Mouse (Mus musculus): Measurements from ENCODE around the gene Cox7a2l.
A peak's percentile ranks its signal among the peaks of the same experiment; 100 is the strongest.

Cox7a2l gene

GRCm38 (mm10) chr17:83526091-83526561, 9.0 kb upstream of the Cox7a2l start:
- DNase-seq, result no peak

GRCm38 (mm10) chr17:83525596-83525995, 8.5 kb upstream of the Cox7a2l start:
- no peak for DNase-seq

GRCm38 (mm10) chr17:83524753-83525152, 7.6 kb upstream of the Cox7a2l start:
- no peak for DNase-seq

- DNase-seq, result peak; percentile 56
These were observed 5.7 kb upstream of the Cox7a2l start for GRCm38 (mm10) chr17:83522590-83523379.

GRCm38 (mm10) chr17:83521881-83522280, 4.8 kb upstream of the Cox7a2l start:
- DNase-seq, result no peak

- DNase-seq, result peak; percentile 94
These were observed 2.9 kb downstream of the Cox7a2l start for GRCm38 (mm10) chr17:83514213-83514701.

- no peak for DNase-seq
These were observed 3.4 kb downstream of the Cox7a2l start for GRCm38 (mm10) chr17:83513655-83514212.

- DNase-seq, result no peak
These were observed 5.0 kb downstream of the Cox7a2l start for GRCm38 (mm10) chr17:83512130-83512529.

- no peak for DNase-seq
These were observed 13.4 kb downstream of the Cox7a2l start for GRCm38 (mm10) chr17:83503693-83504092.

GRCm38 (mm10) chr17:83499692-83500091, 17.4 kb downstream of the Cox7a2l start:
- DNase-seq, result no peak

- DNase-seq, result no peak
These were observed 18.2 kb downstream of the Cox7a2l start for GRCm38 (mm10) chr17:83498889-83499288.

GRCm38 (mm10) chr17:83487762-83488161, 29.4 kb downstream of the Cox7a2l start:
- no peak for DNase-seq

GRCm38 (mm10) chr17:83483784-83484183, 33.3 kb downstream of the Cox7a2l start:
- DNase-seq, result no peak

GRCm38 (mm10) chr17:83482817-83483536, 34.2 kb downstream of the Cox7a2l start:
- DNase-seq, result peak; percentile 36

- no peak for DNase-seq
These were observed 35.6 kb downstream of the Cox7a2l start for GRCm38 (mm10) chr17:83481551-83481950.

- no peak for DNase-seq
These were observed 40.0 kb downstream of the Cox7a2l start for GRCm38 (mm10) chr17:83477089-83477488.

GRCm38 (mm10) chr17:83469586-83469985, 47.5 kb downstream of the Cox7a2l start:
- DNase-seq, result no peak

- no peak for DNase-seq
These were observed 50.4 kb downstream of the Cox7a2l start for GRCm38 (mm10) chr17:83466697-83467251.

- DNase-seq, result no peak
These were observed 51.2 kb downstream of the Cox7a2l start for GRCm38 (mm10) chr17:83465969-83466368.

GRCm38 (mm10) chr17:83457271-83457670, 59.9 kb downstream of the Cox7a2l start:
- no peak for DNase-seq

- DNase-seq, result no peak
These were observed 63.5 kb downstream of the Cox7a2l start for GRCm38 (mm10) chr17:83453587-83453986.

- no peak for DNase-seq
These were observed 64.7 kb downstream of the Cox7a2l start for GRCm38 (mm10) chr17:83452451-83452850.

Data from kidney, adult 9 months (tissue).